Mouse (Mus musculus): Measurements from ENCODE around the gene Apobec2. TPM values are rescaled to one million over a fixed set of nuclear protein-coding genes. Genes with fewer than 3 reads are reported as not detected.
A peak's percentile ranks its signal among the peaks of the same experiment; 100 is the strongest.

Gene Apobec2
- total and polyA plus RNA-seq, 3 experiments: 0.21 to 0.70 TPM; not detected in 1

DNA sequence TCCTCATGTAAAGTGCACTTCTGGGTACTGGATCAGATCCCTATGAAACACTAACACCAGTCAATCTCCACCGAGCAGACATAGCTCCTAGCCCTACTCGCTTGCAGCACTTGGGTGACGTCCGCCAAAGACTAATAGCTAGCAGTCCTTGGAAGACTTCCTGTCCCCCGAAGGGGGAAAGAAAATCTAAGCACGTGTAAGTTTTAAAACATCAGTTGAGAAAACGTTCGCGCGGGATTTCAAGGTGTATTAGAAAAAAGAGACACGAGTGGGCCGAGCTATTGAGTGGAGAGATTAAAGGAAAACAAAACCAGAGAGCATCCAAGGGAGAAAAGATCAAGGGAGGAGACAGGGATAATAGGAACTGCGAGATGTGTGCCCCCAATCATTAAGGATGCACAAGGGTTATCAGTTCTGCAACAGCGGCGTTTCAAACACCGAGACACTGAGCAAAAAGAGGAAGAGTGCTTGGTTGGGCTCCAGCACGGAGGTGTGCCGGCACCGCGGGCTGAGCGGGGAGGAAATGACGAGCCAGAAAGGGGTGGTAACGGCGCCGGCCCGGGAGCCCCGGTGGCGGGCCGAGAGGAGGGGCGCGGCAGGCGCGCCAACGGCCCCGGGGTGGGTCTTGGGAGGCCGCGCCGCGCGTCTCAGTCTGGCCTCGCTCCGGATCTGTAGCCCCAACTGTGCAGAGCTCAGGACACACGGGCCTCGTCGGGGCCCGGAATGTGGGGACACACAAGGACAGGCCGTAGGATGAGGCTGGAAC lies 24.0 kb downstream of the Apobec2 start (continued):
- no peak for TF ChIP-seq ZKSCAN1 (IDR thresholded peaks at IDR 0.05; ENCODE audit: borderline replicate concordance, low read depth, low read length)
- peak; percentile 35 for TF ChIP-seq ZMIZ1 (IDR thresholded peaks at IDR 0.05; ENCODE audit: low read depth, low read length)
- TF ChIP-seq TCF12 (IDR thresholded peaks at IDR 0.05; ENCODE audit: low read depth, low read length): peak; percentile 58
- peak; percentile 75 for TF ChIP-seq NELFE (IDR thresholded peaks at IDR 0.05; ENCODE audit: low read depth, low read length)
- TF ChIP-seq RAD21 (IDR thresholded peaks at IDR 0.05; ENCODE audit: low read depth, low read length): no peak

DNA sequence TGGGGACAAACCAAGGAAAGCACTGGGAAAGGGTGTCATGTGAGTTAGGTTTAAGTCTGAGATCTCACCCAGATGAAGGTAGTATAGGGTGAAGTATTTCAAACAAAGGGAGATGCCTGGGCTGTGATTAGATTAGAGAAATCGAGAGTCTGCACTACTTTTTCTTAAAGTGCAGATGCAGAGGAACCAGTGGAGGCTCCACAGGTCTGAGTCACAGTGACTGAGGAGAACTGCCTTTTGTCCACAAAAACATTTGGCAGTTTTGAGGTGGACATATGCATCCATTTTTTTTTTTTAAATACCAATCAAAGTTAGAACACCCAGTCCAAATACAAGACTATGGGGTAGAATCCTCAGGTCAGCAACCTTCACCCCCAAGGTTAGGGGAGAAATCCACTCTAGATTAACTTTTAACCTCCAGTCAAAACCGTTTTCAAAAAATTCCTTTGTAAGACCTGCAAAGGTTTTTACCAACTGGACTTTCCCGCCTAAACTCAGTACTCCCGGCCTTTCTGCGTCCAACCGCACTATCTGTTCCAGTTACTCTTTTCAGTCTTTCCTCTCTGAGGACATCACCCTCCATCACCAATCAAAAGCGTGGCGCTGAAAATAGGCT lies 24.7 kb downstream of the Apobec2 start:
- H3K79me2 ChIP-seq (replicated peaks; ENCODE audit: control insufficient read depth, extremely low read depth, insufficient read depth, poor library complexity, severe bottlenecking): peaks cover 60% of the 10 kb centered on the region
- peaks cover 8 to 46% of the 10 kb centered on the region in 2 experiments for H3K36me3 ChIP-seq (replicated peaks in 1 of 2; ENCODE audit: control insufficient read depth in 1 of 2, insufficient read depth in 1 of 2, low read length in 1 of 2)
- H3K27me3 ChIP-seq (replicated peaks): no peaks in the 10 kb centered on the region
- 0 out of 2 replicates have a peak, but pooled peaks have one; percentile 48 for TF ChIP-seq CHD1 (IDR thresholded peaks at IDR 0.05; ENCODE audit: low read depth, low read length)
- peak; percentile 85; the same call in 1 of the 2 replicates for TF ChIP-seq E2F4 (IDR thresholded peaks at IDR 0.05; ENCODE audit: insufficient replicate concordance, low read depth, low read length)
- TF ChIP-seq MXI1 (IDR thresholded peaks at IDR 0.05; ENCODE audit: low read depth, low read length): no peak
- no peak for TF ChIP-seq ZC3H11A (IDR thresholded peaks at IDR 0.05; ENCODE audit: low read depth, low read length)
- no peak for TF ChIP-seq RCOR1 (conservative IDR thresholded peaks at IDR 0.05; ENCODE audit: low read depth, low read length)
- dilution Hi-C loops (cut with MboI; ENCODE audit: extremely low pct_ligation_motif_present, extremely low pct_unique_long_range_greater_than_20kb, low sequenced_read_pairs): no loop called here
- peak overlapping the region; percentile 85 to 97 (median 88) for H3K4me3 ChIP-seq (replicated peaks in 1 of 3; ENCODE audit: low read depth in 2 of 3, low read length in 2 of 3, poor library complexity in 1 of 3)
- no peaks in the 10 kb centered on the region for H3K9me3 ChIP-seq (replicated peaks; ENCODE audit: low read length)
- H3K9ac ChIP-seq (ENCODE audit: insufficient read depth, low read depth): peak overlapping the region; percentile 96
- H3K4me1 ChIP-seq (ENCODE audit: control insufficient read depth in 1 of 2, insufficient read depth in 2 of 2): peaks cover 17 to 57% of the 10 kb centered on the region in 2 experiments
- H3K4me2 ChIP-seq (ENCODE audit: insufficient read depth, low read depth, poor library complexity, severe bottlenecking): peak overlapping the region; percentile 96
- in situ Hi-C loops (cut with MboI; ENCODE audit: low pct_ligation_motif_present, low pct_unique_long_range_greater_than_20kb, low sequenced_read_pairs): no loop called here
- peak overlapping the region; percentile 97 for H3K27ac ChIP-seq (ENCODE audit: insufficient read depth, low read depth)
- DNase-seq (ENCODE audit: extremely low read depth): no peak

DNA sequence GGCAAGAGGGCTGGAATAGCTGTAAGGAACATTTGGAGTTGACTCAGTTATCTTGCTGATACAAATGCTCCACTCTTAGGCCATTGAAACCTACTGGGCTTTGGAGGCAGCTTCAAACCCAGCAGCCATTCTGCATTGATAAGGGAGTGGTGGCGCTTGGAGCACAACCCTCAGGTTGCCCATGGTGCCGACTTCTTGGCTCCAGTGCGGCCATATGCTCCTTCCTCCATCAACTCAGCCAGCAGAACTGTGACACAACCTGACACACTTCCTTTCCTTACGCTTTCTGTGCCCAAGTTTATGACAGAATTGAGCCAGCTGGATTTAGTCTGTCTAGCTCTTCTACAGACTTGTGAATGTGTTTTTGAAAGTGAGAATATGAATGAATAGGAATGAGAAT lies 25.6 kb downstream of the Apobec2 start:
- dilution Hi-C loops (cut with MboI; ENCODE audit: extremely low pct_ligation_motif_present, extremely low pct_unique_long_range_greater_than_20kb, low sequenced_read_pairs): no loop called here
- H3K9ac ChIP-seq (ENCODE audit: insufficient read depth, low read depth): peak overlapping the region; percentile 96; the same call in 1 of the 2 replicates
- H3K27ac ChIP-seq (ENCODE audit: insufficient read depth, low read depth): 0 out of 2 replicates have a peak overlapping the region, but pooled peaks have one; percentile 36
- peak overlapping the region in 2 of 3 experiments; percentile 6 to 88 for H3K4me3 ChIP-seq (replicated peaks in 1 of 3; ENCODE audit: low read depth in 2 of 3, low read length in 2 of 3, poor library complexity in 1 of 3)
- peaks cover 69% of the 10 kb centered on the region for H3K79me2 ChIP-seq (replicated peaks; ENCODE audit: control insufficient read depth, extremely low read depth, insufficient read depth, poor library complexity, severe bottlenecking)
- H3K27me3 ChIP-seq (replicated peaks): no peaks in the 10 kb centered on the region
- DNase-seq (ENCODE audit: extremely low read depth): no peak
- TF ChIP-seq HCFC1 (IDR thresholded peaks at IDR 0.05; ENCODE audit: low read depth, low read length): no peak
- TF ChIP-seq RCOR1 (conservative IDR thresholded peaks at IDR 0.05; ENCODE audit: low read depth, low read length): no peak
- no peak for TF ChIP-seq NELFE (IDR thresholded peaks at IDR 0.05; ENCODE audit: low read depth, low read length)
- TF ChIP-seq POLR2AphosphoS2 (IDR thresholded peaks at IDR 0.05; ENCODE audit: low read depth, low read length): no peak
- no peak for TF ChIP-seq KAT2A (IDR thresholded peaks at IDR 0.05; ENCODE audit: insufficient replicate concordance, low read length)
- no peak for TF ChIP-seq EP300 (IDR thresholded peaks at IDR 0.05; ENCODE audit: low read length)
- TF ChIP-seq CHD2 (IDR thresholded peaks at IDR 0.05; ENCODE audit: low read length): no peak
- TF ChIP-seq UBTF (IDR thresholded peaks at IDR 0.05; ENCODE audit: low read depth, low read length): no peak
- no peak for TF ChIP-seq BHLHE40 (IDR thresholded peaks at IDR 0.05; ENCODE audit: low read depth, low read length)
- TF ChIP-seq NRF1 (IDR thresholded peaks at IDR 0.05; ENCODE audit: low read depth, low read length): no peak
- no peak for TF ChIP-seq E2F4 (IDR thresholded peaks at IDR 0.05; ENCODE audit: insufficient replicate concordance, low read depth, low read length)
- no peak for TF ChIP-seq JUND (conservative IDR thresholded peaks at IDR 0.05; ENCODE audit: low read depth, low read length)
- TF ChIP-seq POLR2A (IDR thresholded peaks at IDR 0.05; ENCODE audit: low read depth, low read length): no peak
- no peak for TF ChIP-seq MEF2A (IDR thresholded peaks at IDR 0.05; ENCODE audit: borderline replicate concordance, low read depth, low read length)
- no peak for TF ChIP-seq MAFK (IDR thresholded peaks at IDR 0.05; ENCODE audit: insufficient replicate concordance, low read length)
- no peak for TF ChIP-seq ZMIZ1 (IDR thresholded peaks at IDR 0.05; ENCODE audit: low read depth, low read length)
- no peak for TF ChIP-seq TBP (conservative IDR thresholded peaks at IDR 0.05; ENCODE audit: low read depth, low read length)
- no peak for TF ChIP-seq PAX5 (IDR thresholded peaks at IDR 0.05; ENCODE audit: low read length)
- H3K4me2 ChIP-seq (ENCODE audit: insufficient read depth, low read depth, poor library complexity, severe bottlenecking): peak overlapping the region; percentile 96
- in situ Hi-C loops (cut with MboI; ENCODE audit: low pct_ligation_motif_present, low pct_unique_long_range_greater_than_20kb, low sequenced_read_pairs): no loop called here
- peaks cover 15 to 59% of the 10 kb centered on the region in 2 experiments for H3K4me1 ChIP-seq (ENCODE audit: control insufficient read depth in 1 of 2, insufficient read depth in 2 of 2)
- H3K36me3 ChIP-seq (replicated peaks in 1 of 2; ENCODE audit: control insufficient read depth in 1 of 2, insufficient read depth in 1 of 2, low read length in 1 of 2): peaks cover 3 to 44% of the 10 kb centered on the region in 2 experiments
- no peaks in the 10 kb centered on the region for H3K9me3 ChIP-seq (replicated peaks; ENCODE audit: low read length)
